Mouse (Mus musculus): Measurements from ENCODE around the gene Trim24. TPM values are rescaled to one million over a fixed set of nuclear protein-coding genes. Genes with fewer than 3 reads are reported as not detected.
A peak's percentile ranks its signal among the peaks of the same experiment; 100 is the strongest.

Trim24 gene
- polyA plus RNA-seq, 1 experiment from 2014 or later, result 32.6 TPM

DNA sequence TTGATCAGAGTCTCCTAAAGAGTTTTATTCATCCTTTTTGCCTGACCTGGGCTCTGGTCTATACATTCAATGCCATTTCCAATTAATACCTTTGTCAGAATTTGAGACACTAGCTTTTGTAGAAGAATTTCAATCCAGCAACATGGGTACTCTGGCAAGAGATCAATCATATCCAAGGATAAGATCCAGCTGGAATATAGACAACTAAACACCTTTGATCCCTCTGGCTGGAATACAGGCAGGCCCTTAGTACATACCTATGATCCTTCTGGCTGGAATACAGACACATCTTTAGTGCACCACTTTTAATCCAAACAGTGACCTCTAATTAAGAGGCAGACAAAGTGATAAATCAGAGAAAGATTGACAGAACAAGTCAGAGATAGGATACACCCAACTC is 3.1 kb downstream of the Trim24 start:
- Histone ChIP-seq H3K4me2 (no peak overlapping the region), H3K27ac (no peak overlapping the region), H3K27me3 (no peaks in the 10 kb centered on the region), H3K4me3 (replicated peaks) (no peak overlapping the region), H3K4me1 (no peaks in the 10 kb centered on the region), H3K9me3 (peaks cover 65% of the 10 kb centered on the region), H3K36me3 (replicated peaks) (peaks cover 51% of the 10 kb centered on the region), H3K9ac (no peak overlapping the region)
- ATAC-seq (ENCODE audit: low FRiP score), result no peak

DNA sequence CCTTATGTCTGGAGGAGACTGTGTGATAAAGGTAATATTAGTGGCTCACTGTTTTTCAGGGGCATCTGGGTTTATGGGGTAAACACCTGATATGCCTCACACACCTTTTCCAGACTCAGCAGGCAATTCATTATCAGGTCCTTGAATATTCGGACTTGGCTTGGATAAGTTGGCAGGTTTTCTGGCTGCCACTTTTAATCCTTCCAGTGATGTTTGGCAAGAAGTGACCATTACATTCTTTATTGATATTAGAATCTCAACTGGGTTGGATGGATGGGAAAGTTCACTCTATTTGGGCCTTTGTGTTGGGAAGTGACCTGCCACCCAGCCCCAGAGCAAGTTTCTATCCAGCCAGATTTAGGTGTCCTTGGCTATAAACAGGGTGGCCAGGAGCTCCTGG is 7.6 kb downstream of the Trim24 start:
- H3K4me1 ChIP-seq, result no peaks in the 10 kb centered on the region
- H3K36me3 ChIP-seq (replicated peaks), result peaks cover 87% of the 10 kb centered on the region
- no peak overlapping the region for H3K27ac ChIP-seq
- no peak overlapping the region for H3K4me3 ChIP-seq (replicated peaks)
- H3K9me3 ChIP-seq, result peaks cover 90% of the 10 kb centered on the region
- H3K9ac ChIP-seq, result no peak overlapping the region
- WGBS, result 94% methylated on average over 1 of the region's 1 CpGs
- no peaks in the 10 kb centered on the region for H3K27me3 ChIP-seq
- no peak for ATAC-seq (ENCODE audit: low FRiP score)
- H3K4me2 ChIP-seq, result no peak overlapping the region

- Histone ChIP-seq H3K4me2 (no peak overlapping the region), H3K4me3 (replicated peaks) (no peak overlapping the region), H3K36me3 (replicated peaks) (peaks cover 67% of the 10 kb centered on the region), H3K9ac (no peak overlapping the region), H3K9me3 (peaks cover 66% of the 10 kb centered on the region), H3K27ac (no peak overlapping the region), H3K4me1 (no peaks in the 10 kb centered on the region), H3K27me3 (no peaks in the 10 kb centered on the region)
- 99% methylated on average over 3 of the region's 3 CpGs for WGBS
- no peak for ATAC-seq (ENCODE audit: low FRiP score)
Measured at GRCm38 (mm10) chr6:37880586-37880985, 10.0 kb downstream of the Trim24 start.

- Histone ChIP-seq H3K9ac (no peak overlapping the region), H3K4me2 (no peak overlapping the region), H3K4me1 (peaks cover 5% of the 10 kb centered on the region; the same call in 1 of the 2 replicates), H3K4me3 (replicated peaks) (no peak overlapping the region), H3K27me3 (no peaks in the 10 kb centered on the region), H3K9me3 (peaks cover 14% of the 10 kb centered on the region), H3K36me3 (replicated peaks) (peaks cover 14% of the 10 kb centered on the region), H3K27ac (no peak overlapping the region)
- ATAC-seq (ENCODE audit: low FRiP score), result no peak
- WGBS, result 95% methylated on average over 2 of the region's 2 CpGs
Measured at GRCm38 (mm10) chr6:37893586-37893985, 23.0 kb downstream of the Trim24 start.

GRCm38 (mm10) chr6:37895646-37896435 is 25.2 kb downstream of the Trim24 start:
- ATAC-seq (ENCODE audit: low FRiP score), result peak; percentile 73
- WGBS, result 88% methylated on average over 5 of the region's 5 CpGs
- H3K4me3 ChIP-seq (replicated peaks), result no peak overlapping the region

GRCm38 (mm10) chr6:37900221-37900620 is 29.6 kb downstream of the Trim24 start:
- H3K9ac ChIP-seq, result no peak overlapping the region
- no peak overlapping the region for H3K4me3 ChIP-seq (replicated peaks)
- WGBS, result 98% methylated on average over 2 of the region's 2 CpGs
- H3K27me3 ChIP-seq, result no peaks in the 10 kb centered on the region
- peaks cover 16% of the 10 kb centered on the region for H3K36me3 ChIP-seq (replicated peaks)
- H3K4me1 ChIP-seq, result peaks cover 5% of the 10 kb centered on the region; the same call in 1 of the 2 replicates
- no peak overlapping the region for H3K27ac ChIP-seq
- no peak overlapping the region for H3K4me2 ChIP-seq
- H3K9me3 ChIP-seq, result no peaks in the 10 kb centered on the region
- ATAC-seq (ENCODE audit: low FRiP score), result no peak

More at GRCm38 (mm10) chr6:37895646-37896435, 25.2 kb downstream of the Trim24 start:
- Histone ChIP-seq H3K27me3 (no peaks in the 10 kb centered on the region), H3K9ac (no peak overlapping the region), H3K9me3 (peaks cover 14% of the 10 kb centered on the region), H3K4me1 (peaks cover 5% of the 10 kb centered on the region; the same call in 1 of the 2 replicates), H3K27ac (peak overlapping the region; percentile 46; the same call in 1 of the 2 replicates), H3K36me3 (replicated peaks) (peaks cover 13% of the 10 kb centered on the region), H3K4me2 (no peak overlapping the region)

DNA sequence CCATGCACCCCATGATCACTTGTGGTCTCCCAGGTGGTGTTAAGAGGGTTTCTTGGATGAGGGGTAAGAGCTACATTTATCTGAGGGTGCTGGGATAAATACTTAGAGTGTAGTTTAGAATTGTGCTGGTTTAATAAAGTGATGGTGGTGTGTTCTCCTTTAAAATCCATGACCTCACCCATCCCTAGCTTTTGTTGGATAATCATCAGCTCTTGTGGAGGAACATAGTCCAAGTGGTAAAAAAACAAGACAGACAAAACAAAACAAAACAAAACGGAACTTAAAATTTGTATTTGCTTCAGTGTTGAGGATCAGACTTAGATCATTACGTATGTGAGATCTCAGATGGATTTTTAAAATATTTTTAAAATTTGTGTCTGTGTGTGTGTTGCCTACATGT is 31.2 kb downstream of the Trim24 start:
- ATAC-seq (ENCODE audit: low FRiP score), result no peak

DNA sequence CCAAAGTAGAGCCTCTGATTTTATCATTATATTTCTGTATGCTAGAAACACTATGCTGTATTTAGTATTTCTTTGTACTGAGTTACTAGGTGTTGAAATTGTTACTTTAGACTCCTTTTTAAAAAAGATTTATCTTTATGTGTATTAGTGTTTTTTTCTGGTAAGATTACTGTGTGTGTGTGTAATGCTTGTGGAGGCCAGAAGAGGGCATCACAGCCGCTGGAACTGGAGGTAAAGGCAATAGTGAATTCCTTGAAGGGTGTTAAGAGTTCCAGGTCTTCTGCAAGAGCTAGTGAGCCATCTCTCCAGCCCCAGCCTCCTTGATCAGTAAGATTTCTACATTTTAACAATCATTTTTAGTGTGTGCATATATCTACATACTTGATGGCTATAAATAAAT is 33.2 kb downstream of the Trim24 start:
- Histone ChIP-seq H3K36me3 (replicated peaks) (peaks cover 38% of the 10 kb centered on the region), H3K9ac (no peak overlapping the region), H3K27ac (no peak overlapping the region), H3K4me2 (no peak overlapping the region), H3K4me3 (replicated peaks) (no peak overlapping the region), H3K4me1 (no peaks in the 10 kb centered on the region), H3K27me3 (no peaks in the 10 kb centered on the region), H3K9me3 (no peaks in the 10 kb centered on the region)
- no peak for ATAC-seq (ENCODE audit: low FRiP score)
- 84% methylated on average over 1 of the region's 1 CpGs for WGBS

More for the DNA sequence above, 31.2 kb downstream of the Trim24 start:
- no peaks in the 10 kb centered on the region for H3K4me1 ChIP-seq
- H3K4me3 ChIP-seq (replicated peaks), result no peak overlapping the region
- H3K36me3 ChIP-seq (replicated peaks), result peaks cover 32% of the 10 kb centered on the region
- H3K9me3 ChIP-seq, result no peaks in the 10 kb centered on the region
- 92% methylated on average over 2 of the region's 2 CpGs for WGBS
- H3K4me2 ChIP-seq, result no peak overlapping the region
- no peak overlapping the region for H3K27ac ChIP-seq
- H3K27me3 ChIP-seq, result no peaks in the 10 kb centered on the region
- H3K9ac ChIP-seq, result no peak overlapping the region

DNA sequence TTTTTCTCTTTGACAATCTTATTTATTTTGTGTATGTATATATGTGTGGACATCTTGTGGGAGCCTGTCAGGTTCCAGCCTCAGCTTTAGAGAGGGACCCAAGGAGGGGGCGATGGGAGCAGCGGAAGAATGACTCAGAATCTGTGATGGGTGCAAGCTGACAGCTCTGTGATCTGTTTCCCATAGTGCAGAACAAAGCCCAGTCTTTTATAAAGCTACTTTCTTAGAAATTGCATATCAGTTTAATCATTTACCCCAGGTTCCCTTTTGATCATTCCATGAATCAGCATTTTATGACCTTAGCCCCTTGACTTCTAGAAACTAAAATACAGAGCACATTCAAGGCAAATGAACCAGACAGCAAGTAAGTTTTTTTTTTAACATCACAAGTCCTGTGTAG is 42.9 kb downstream of the Trim24 start:
- no peaks in the 10 kb centered on the region for H3K4me1 ChIP-seq
- ATAC-seq (ENCODE audit: low FRiP score), result no peak
- H3K27me3 ChIP-seq, result no peaks in the 10 kb centered on the region
- H3K36me3 ChIP-seq (replicated peaks), result peaks cover 33% of the 10 kb centered on the region
- WGBS, result 97% methylated on average over 2 of the region's 2 CpGs
- no peak overlapping the region for H3K4me2 ChIP-seq
- H3K9ac ChIP-seq, result no peak overlapping the region
- H3K4me3 ChIP-seq (replicated peaks), result no peak overlapping the region
- no peak overlapping the region for H3K27ac ChIP-seq
- no peaks in the 10 kb centered on the region for H3K9me3 ChIP-seq

DNA sequence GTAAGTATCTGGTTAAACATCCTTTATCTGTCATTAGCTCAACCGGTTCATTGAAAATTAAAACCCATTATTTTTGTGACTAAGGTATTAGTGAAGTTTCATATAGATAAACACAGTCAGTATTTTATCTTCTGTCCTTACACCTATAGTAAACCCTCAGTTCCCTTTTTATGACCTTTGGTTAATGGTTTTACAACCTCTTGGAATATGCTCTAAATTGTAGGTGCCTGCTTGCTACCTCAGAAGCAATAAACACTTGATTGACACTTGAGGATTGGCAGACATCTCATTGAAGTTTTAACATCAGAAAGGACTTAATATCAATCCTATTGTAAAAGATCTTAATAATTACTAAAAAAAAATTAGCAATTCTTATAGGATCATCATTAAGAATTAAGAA is 54.5 kb downstream of the Trim24 start:
- Histone ChIP-seq H3K9me3 (no peaks in the 10 kb centered on the region), H3K36me3 (replicated peaks) (peaks cover 38% of the 10 kb centered on the region), H3K27ac (no peak overlapping the region), H3K4me3 (replicated peaks) (no peak overlapping the region), H3K9ac (no peak overlapping the region), H3K4me1 (no peaks in the 10 kb centered on the region), H3K4me2 (no peak overlapping the region), H3K27me3 (no peaks in the 10 kb centered on the region)
- ATAC-seq (ENCODE audit: low FRiP score), result no peak
- WGBS, result 98% methylated on average over 1 of the region's 1 CpGs

DNA sequence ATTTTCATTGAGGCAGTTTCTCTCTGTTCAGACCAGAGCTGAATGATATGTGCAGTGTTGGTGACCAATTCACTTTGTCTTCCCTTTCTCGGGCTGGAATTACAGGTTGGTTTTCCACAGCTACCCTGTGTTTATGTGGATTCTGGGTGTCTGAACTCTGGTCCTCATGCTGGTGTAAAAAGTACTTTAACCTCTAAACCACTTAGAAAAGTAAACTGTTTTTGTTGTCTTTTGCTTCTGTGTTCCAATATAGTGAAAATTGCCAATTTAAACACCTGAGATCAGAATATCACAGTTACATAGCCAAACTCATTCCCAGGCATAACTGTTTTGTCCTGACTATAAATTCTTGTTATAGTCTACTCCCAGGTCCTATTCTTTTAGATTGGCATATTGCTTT is 56.1 kb downstream of the Trim24 start:
- Histone ChIP-seq H3K27ac (no peak overlapping the region), H3K4me2 (no peak overlapping the region), H3K4me3 (replicated peaks) (no peak overlapping the region), H3K9me3 (no peaks in the 10 kb centered on the region), H3K27me3 (no peaks in the 10 kb centered on the region), H3K36me3 (replicated peaks) (peaks cover 41% of the 10 kb centered on the region), H3K4me1 (no peaks in the 10 kb centered on the region), H3K9ac (no peak overlapping the region)
- 96% methylated on average over 1 of the region's 1 CpGs for WGBS
- no peak for ATAC-seq (ENCODE audit: low FRiP score)

GRCm38 (mm10) chr6:37936498-37936897 is 65.9 kb downstream of the Trim24 start:
- Histone ChIP-seq H3K9me3 (no peaks in the 10 kb centered on the region), H3K27me3 (no peaks in the 10 kb centered on the region), H3K36me3 (replicated peaks) (peaks cover 30% of the 10 kb centered on the region), H3K4me2 (no peak overlapping the region), H3K27ac (no peak overlapping the region), H3K4me3 (replicated peaks) (no peak overlapping the region), H3K9ac (no peak overlapping the region), H3K4me1 (peaks cover 16% of the 10 kb centered on the region)
- ATAC-seq (ENCODE audit: low FRiP score), result peak; percentile 51; the same call in 1 of the 2 replicates
- 5% methylated on average over 6 of the region's 6 CpGs for WGBS

GRCm38 (mm10) chr6:37951306-37951705 is 80.7 kb downstream of the Trim24 start:
- H3K27ac ChIP-seq, result no peak overlapping the region
- H3K4me1 ChIP-seq, result no peaks in the 10 kb centered on the region
- no peak overlapping the region for H3K4me2 ChIP-seq
- H3K9me3 ChIP-seq, result no peaks in the 10 kb centered on the region
- no peaks in the 10 kb centered on the region for H3K27me3 ChIP-seq
- H3K4me3 ChIP-seq (replicated peaks), result no peak overlapping the region
- WGBS, result 87% methylated on average over 6 of the region's 6 CpGs
- no peak overlapping the region for H3K9ac ChIP-seq
- H3K36me3 ChIP-seq (replicated peaks), result peaks cover 69% of the 10 kb centered on the region
- no peak for ATAC-seq (ENCODE audit: low FRiP score)
